Mouse (Mus musculus): Measurements from ENCODE around the gene Hoxb2. TPM values are rescaled to one million over a fixed set of nuclear protein-coding genes. Genes with fewer than 3 reads are reported as not detected.

Gene Hoxb2
- polyA plus RNA-seq, 1 experiment from 2014 or later: 0.10 TPM

- WGBS: under 1% methylated on average over 8 of the region's 8 CpGs
- DNase-seq (ENCODE audit: low spot score): no peak
- Histone ChIP-seq H3K9me3 (replicated peaks) (no peaks in the 10 kb centered on the region), H3K36me3 (no peaks in the 10 kb centered on the region), H3K27ac (replicated peaks) (no peak overlapping the region), H3K4me3 (no peak overlapping the region), H3K27me3 (ENCODE audit: low read depth, poor library complexity, severe bottlenecking) (peaks cover 100% of the 10 kb centered on the region), H3K4me1 (peaks cover 4% of the 10 kb centered on the region; the same call in 1 of the 2 replicates)
Measured at GRCm38 (mm10) chr11:96332105-96332504, 18.2 kb upstream of the Hoxb2 start.

GRCm38 (mm10) chr11:96332618-96333032, 17.7 kb upstream of the Hoxb2 start:
- WGBS: under 1% methylated on average over 35 of the region's 35 CpGs
- no peaks in the 10 kb centered on the region for H3K36me3 ChIP-seq
- H3K27me3 ChIP-seq (ENCODE audit: low read depth, poor library complexity, severe bottlenecking): peaks cover 100% of the 10 kb centered on the region
- no peak overlapping the region for H3K27ac ChIP-seq (replicated peaks)
- no peak for DNase-seq (ENCODE audit: low spot score)
- peaks cover 4% of the 10 kb centered on the region; the same call in 1 of the 2 replicates for H3K4me1 ChIP-seq
- no peaks in the 10 kb centered on the region for H3K9me3 ChIP-seq (replicated peaks)
- H3K4me3 ChIP-seq: peak overlapping the region; percentile 16; the same call in 1 of the 2 replicates

GRCm38 (mm10) chr11:96333241-96334001, 16.9 kb upstream of the Hoxb2 start:
- no peak overlapping the region for H3K27ac ChIP-seq (replicated peaks)
- DNase-seq (ENCODE audit: low spot score): no peak
- WGBS: 1% methylated on average over 17 of the region's 17 CpGs
- H3K27me3 ChIP-seq (ENCODE audit: low read depth, poor library complexity, severe bottlenecking): peaks cover 100% of the 10 kb centered on the region
- H3K36me3 ChIP-seq: no peaks in the 10 kb centered on the region
- no peaks in the 10 kb centered on the region for H3K9me3 ChIP-seq (replicated peaks)
- peaks cover 4% of the 10 kb centered on the region; the same call in 1 of the 2 replicates for H3K4me1 ChIP-seq
- H3K4me3 ChIP-seq: no peak overlapping the region

GRCm38 (mm10) chr11:96334002-96334364, 16.3 kb upstream of the Hoxb2 start:
- Histone ChIP-seq H3K4me3 (no peak overlapping the region), H3K4me1 (peaks cover 4% of the 10 kb centered on the region; the same call in 1 of the 2 replicates), H3K27ac (replicated peaks) (no peak overlapping the region), H3K27me3 (ENCODE audit: low read depth, poor library complexity, severe bottlenecking) (peaks cover 100% of the 10 kb centered on the region), H3K36me3 (no peaks in the 10 kb centered on the region), H3K9me3 (replicated peaks) (no peaks in the 10 kb centered on the region)
- no peak for DNase-seq (ENCODE audit: low spot score)
- WGBS: 2% methylated on average over 2 of the region's 2 CpGs

- H3K36me3 ChIP-seq: no peaks in the 10 kb centered on the region
- no peak for DNase-seq (ENCODE audit: low spot score)
- no peak overlapping the region for H3K27ac ChIP-seq (replicated peaks)
- H3K9me3 ChIP-seq (replicated peaks): no peaks in the 10 kb centered on the region
- 37% methylated on average over 3 of the region's 3 CpGs for WGBS
- peaks cover 100% of the 10 kb centered on the region for H3K27me3 ChIP-seq (ENCODE audit: low read depth, poor library complexity, severe bottlenecking)
- peaks cover 4% of the 10 kb centered on the region; the same call in 1 of the 2 replicates for H3K4me1 ChIP-seq
- H3K4me3 ChIP-seq: no peak overlapping the region
Measured at GRCm38 (mm10) chr11:96334998-96335397, 15.3 kb upstream of the Hoxb2 start.

- peaks cover 8% of the 10 kb centered on the region; the same call in 1 of the 2 replicates for H3K4me1 ChIP-seq
- H3K27me3 ChIP-seq (ENCODE audit: low read depth, poor library complexity, severe bottlenecking): peaks cover 100% of the 10 kb centered on the region
- H3K4me3 ChIP-seq: no peak overlapping the region
- no peak overlapping the region for H3K27ac ChIP-seq (replicated peaks)
- no peaks in the 10 kb centered on the region for H3K36me3 ChIP-seq
- WGBS: 7% methylated on average over 2 of the region's 2 CpGs
- no peak for DNase-seq (ENCODE audit: low spot score)
- no peaks in the 10 kb centered on the region for H3K9me3 ChIP-seq (replicated peaks)
Measured at GRCm38 (mm10) chr11:96336597-96336996, 13.7 kb upstream of the Hoxb2 start.

- H3K27ac ChIP-seq (replicated peaks): no peak overlapping the region
- H3K36me3 ChIP-seq: no peaks in the 10 kb centered on the region
- H3K9me3 ChIP-seq (replicated peaks): no peaks in the 10 kb centered on the region
- H3K4me3 ChIP-seq: no peak overlapping the region
- WGBS: under 1% methylated on average over 6 of the region's 6 CpGs
- peaks cover 100% of the 10 kb centered on the region for H3K27me3 ChIP-seq (ENCODE audit: low read depth, poor library complexity, severe bottlenecking)
- peaks cover 12% of the 10 kb centered on the region; the same call in 1 of the 2 replicates for H3K4me1 ChIP-seq
- no peak for DNase-seq (ENCODE audit: low spot score)
Measured at GRCm38 (mm10) chr11:96337026-96337425, 13.3 kb upstream of the Hoxb2 start.

- Histone ChIP-seq H3K4me3 (no peak overlapping the region), H3K9me3 (replicated peaks) (no peaks in the 10 kb centered on the region), H3K36me3 (no peaks in the 10 kb centered on the region), H3K4me1 (peaks cover 10% of the 10 kb centered on the region), H3K27ac (replicated peaks) (no peak overlapping the region), H3K27me3 (ENCODE audit: low read depth, poor library complexity, severe bottlenecking) (peaks cover 100% of the 10 kb centered on the region)
- no peak for DNase-seq (ENCODE audit: low spot score)
- 8% methylated on average over 7 of the region's 7 CpGs for WGBS
Measured at GRCm38 (mm10) chr11:96338957-96339855, 11.1 kb upstream of the Hoxb2 start.

GRCm38 (mm10) chr11:96340698-96341365, 9.5 kb upstream of the Hoxb2 start:
- no peaks in the 10 kb centered on the region for H3K36me3 ChIP-seq
- peaks cover 17% of the 10 kb centered on the region for H3K4me1 ChIP-seq
- under 1% methylated on average over 36 of the region's 36 CpGs for WGBS
- peaks cover 100% of the 10 kb centered on the region for H3K27me3 ChIP-seq (ENCODE audit: low read depth, poor library complexity, severe bottlenecking)
- H3K27ac ChIP-seq (replicated peaks): no peak overlapping the region
- no peaks in the 10 kb centered on the region for H3K9me3 ChIP-seq (replicated peaks)
- no peak overlapping the region for H3K4me3 ChIP-seq
- DNase-seq (ENCODE audit: low spot score): no peak

- H3K27ac ChIP-seq (replicated peaks): no peak overlapping the region
- WGBS: under 1% methylated on average over 40 of the region's 40 CpGs
- DNase-seq (ENCODE audit: low spot score): peak; percentile 67
Measured at GRCm38 (mm10) chr11:96341701-96342575, 8.4 kb upstream of the Hoxb2 start.

GRCm38 (mm10) chr11:96342576-96342930, 7.8 kb upstream of the Hoxb2 start:
- 2% methylated on average over 4 of the region's 4 CpGs for WGBS
- DNase-seq (ENCODE audit: low spot score): no peak
- Histone ChIP-seq H3K4me3 (no peak overlapping the region), H3K36me3 (no peaks in the 10 kb centered on the region), H3K27ac (replicated peaks) (no peak overlapping the region), H3K27me3 (ENCODE audit: low read depth, poor library complexity, severe bottlenecking) (peaks cover 100% of the 10 kb centered on the region), H3K4me1 (peaks cover 19% of the 10 kb centered on the region), H3K9me3 (replicated peaks) (no peaks in the 10 kb centered on the region)

More at GRCm38 (mm10) chr11:96341701-96342575, 8.4 kb upstream of the Hoxb2 start:
- Histone ChIP-seq H3K36me3 (no peaks in the 10 kb centered on the region), H3K4me1 (peaks cover 19% of the 10 kb centered on the region), H3K27me3 (ENCODE audit: low read depth, poor library complexity, severe bottlenecking) (peaks cover 100% of the 10 kb centered on the region), H3K9me3 (replicated peaks) (no peaks in the 10 kb centered on the region), H3K4me3 (no peak overlapping the region)
